Mouse (Mus musculus): Measurements from ENCODE around the gene Arf5. TPM values are rescaled to one million over a fixed set of nuclear protein-coding genes. Genes with fewer than 3 reads are reported as not detected.

The Arf5 gene
- polyA plus RNA-seq, 1 experiment from 2014 or later, result 342 TPM

DNA sequence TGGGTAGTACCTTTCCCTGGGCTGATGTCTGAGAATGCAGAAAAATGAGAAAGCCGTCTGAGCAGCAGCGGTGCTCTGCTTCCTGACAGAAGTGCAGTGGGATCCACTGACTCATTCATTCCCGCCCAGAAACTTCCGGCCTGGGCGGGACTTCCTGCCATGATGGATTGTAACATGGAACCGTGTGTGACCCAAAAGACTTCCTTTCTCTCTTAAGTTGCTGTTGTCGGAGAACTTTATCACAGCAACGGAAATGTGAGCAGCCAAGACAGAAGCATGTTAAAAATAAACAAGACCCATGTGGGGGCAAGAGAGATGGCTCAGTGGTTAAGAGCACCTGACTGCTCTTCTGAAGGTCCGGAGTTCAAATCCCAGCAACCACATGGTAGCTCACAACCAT lies 13.3 kb upstream of the Arf5 start:
- no peak overlapping the region for H3K4me2 ChIP-seq (ENCODE audit: low read depth, low read length)
- no peaks in the 10 kb centered on the region for H3K4me1 ChIP-seq (replicated peaks; ENCODE audit: control insufficient read depth, insufficient read depth, low read length)
- H3K27me3 ChIP-seq (ENCODE audit: control insufficient read depth, insufficient read depth, low read depth, low read length), result no peaks in the 10 kb centered on the region
- H3K27ac ChIP-seq (ENCODE audit: low read length), result no peak overlapping the region
- 60% methylated on average over 9 of the region's 9 CpGs for WGBS
- no peak for ATAC-seq (ENCODE audit: low read depth)
- no peaks in the 10 kb centered on the region for H3K9me3 ChIP-seq (ENCODE audit: control insufficient read depth, low read length)
- no peak overlapping the region for H3K9ac ChIP-seq (ENCODE audit: low read length)
- H3K36me3 ChIP-seq (ENCODE audit: control insufficient read depth, insufficient read depth, low read length), result no peaks in the 10 kb centered on the region
- H3K4me3 ChIP-seq (ENCODE audit: low read length), result no peak overlapping the region

- no peak overlapping the region for H3K27ac ChIP-seq (ENCODE audit: low read length)
- no peak overlapping the region for H3K4me3 ChIP-seq (ENCODE audit: low read length)
- no peaks in the 10 kb centered on the region for H3K27me3 ChIP-seq (ENCODE audit: control insufficient read depth, insufficient read depth, low read depth, low read length)
- no peak overlapping the region for H3K4me2 ChIP-seq (ENCODE audit: low read depth, low read length)
- no peaks in the 10 kb centered on the region for H3K4me1 ChIP-seq (replicated peaks; ENCODE audit: control insufficient read depth, insufficient read depth, low read length)
- no peaks in the 10 kb centered on the region for H3K9me3 ChIP-seq (ENCODE audit: control insufficient read depth, low read length)
- H3K9ac ChIP-seq (ENCODE audit: low read length), result no peak overlapping the region
- 67% methylated on average over 2 of the region's 2 CpGs for WGBS
- no peak for ATAC-seq (ENCODE audit: low read depth)
- H3K36me3 ChIP-seq (ENCODE audit: control insufficient read depth, insufficient read depth, low read length), result peaks cover 8% of the 10 kb centered on the region
Measured at GRCm38 (mm10) chr6:28411236-28411635, 12.1 kb upstream of the Arf5 start.

DNA sequence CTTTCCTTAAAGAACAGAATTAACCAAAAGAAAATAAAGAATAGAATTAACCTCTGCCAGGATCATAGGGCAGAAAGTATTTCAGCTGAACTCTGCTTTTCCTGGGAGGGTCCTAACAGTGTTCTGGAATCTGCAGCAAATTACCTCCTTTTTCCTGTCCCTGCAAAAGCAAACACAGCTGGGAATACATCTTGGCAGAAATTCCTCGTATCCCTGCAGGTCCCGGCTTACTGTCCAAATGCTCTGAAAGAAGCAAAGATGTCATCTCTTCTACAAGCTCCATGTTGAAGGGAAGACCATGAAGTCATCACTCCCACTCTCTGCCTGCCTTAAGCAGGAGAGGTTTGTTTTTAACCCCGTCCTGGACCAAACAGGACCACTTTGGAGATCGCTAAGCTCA lies 6.4 kb upstream of the Arf5 start:
- Histone ChIP-seq H3K27ac (ENCODE audit: low read length) (no peak overlapping the region), H3K4me2 (ENCODE audit: low read depth, low read length) (no peak overlapping the region)
- ATAC-seq (ENCODE audit: low read depth), result no peak

DNA sequence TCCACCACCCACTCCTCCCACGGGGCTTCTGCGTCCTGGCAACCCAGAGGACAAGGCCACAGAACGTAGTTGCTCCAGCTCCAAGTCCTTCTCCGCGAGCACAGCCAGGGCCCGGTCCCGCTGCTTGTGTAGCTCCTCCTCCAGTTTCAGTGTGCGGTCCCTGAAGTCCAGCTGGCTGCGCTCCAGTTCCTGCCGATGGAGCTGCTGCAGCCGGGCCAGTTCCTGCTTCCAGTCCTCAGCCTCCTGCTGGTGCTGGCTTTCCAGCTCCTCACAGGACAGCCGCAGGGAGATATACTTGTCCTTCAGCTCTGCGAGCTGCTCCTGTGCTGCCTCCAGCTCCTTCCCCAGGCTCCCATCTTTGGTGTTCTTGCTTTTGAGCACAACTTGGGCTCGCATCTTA lies 4.9 kb upstream of the Arf5 start:
- Histone ChIP-seq H3K36me3 (ENCODE audit: control insufficient read depth, insufficient read depth, low read length) (peaks cover 19% of the 10 kb centered on the region), H3K27ac (ENCODE audit: low read length) (no peak overlapping the region), H3K4me1 (replicated peaks; ENCODE audit: control insufficient read depth, insufficient read depth, low read length) (peaks cover 20% of the 10 kb centered on the region), H3K9me3 (ENCODE audit: control insufficient read depth, low read length) (no peaks in the 10 kb centered on the region), H3K4me2 (ENCODE audit: low read depth, low read length) (no peak overlapping the region), H3K27me3 (ENCODE audit: control insufficient read depth, insufficient read depth, low read depth, low read length) (no peaks in the 10 kb centered on the region), H3K9ac (ENCODE audit: low read length) (no peak overlapping the region), H3K4me3 (ENCODE audit: low read length) (no peak overlapping the region)
- ATAC-seq (ENCODE audit: low read depth), result no peak
- WGBS, result 81% methylated on average over 14 of the region's 14 CpGs

More for the DNA sequence above, 6.4 kb upstream of the Arf5 start:
- no peak overlapping the region for H3K9ac ChIP-seq (ENCODE audit: low read length)
- H3K27me3 ChIP-seq (ENCODE audit: control insufficient read depth, insufficient read depth, low read depth, low read length), result no peaks in the 10 kb centered on the region
- H3K36me3 ChIP-seq (ENCODE audit: control insufficient read depth, insufficient read depth, low read length), result peaks cover 19% of the 10 kb centered on the region
- no peaks in the 10 kb centered on the region for H3K9me3 ChIP-seq (ENCODE audit: control insufficient read depth, low read length)
- H3K4me3 ChIP-seq (ENCODE audit: low read length), result no peak overlapping the region
- 69% methylated on average over 4 of the region's 4 CpGs for WGBS
- peaks cover 17% of the 10 kb centered on the region for H3K4me1 ChIP-seq (replicated peaks; ENCODE audit: control insufficient read depth, insufficient read depth, low read length)

- Histone ChIP-seq H3K27me3 (ENCODE audit: control insufficient read depth, insufficient read depth, low read depth, low read length) (no peaks in the 10 kb centered on the region), H3K4me2 (ENCODE audit: low read depth, low read length) (peak overlapping the region; percentile 93), H3K27ac (ENCODE audit: low read length) (no peak overlapping the region), H3K4me1 (replicated peaks; ENCODE audit: control insufficient read depth, insufficient read depth, low read length) (peaks cover 24% of the 10 kb centered on the region), H3K4me3 (ENCODE audit: low read length) (no peak overlapping the region), H3K9ac (ENCODE audit: low read length) (no peak overlapping the region), H3K9me3 (ENCODE audit: control insufficient read depth, low read length) (no peaks in the 10 kb centered on the region), H3K36me3 (ENCODE audit: control insufficient read depth, insufficient read depth, low read length) (peaks cover 19% of the 10 kb centered on the region)
- ATAC-seq (ENCODE audit: low read depth), result no peak
- 53% methylated on average over 2 of the region's 2 CpGs for WGBS
Measured at GRCm38 (mm10) chr6:28419673-28420072, 3.7 kb upstream of the Arf5 start.

- 69% methylated on average over 17 of the region's 17 CpGs for WGBS
- no peak for ATAC-seq (ENCODE audit: low read depth)
- Histone ChIP-seq H3K4me2 (ENCODE audit: low read depth, low read length) (peak overlapping the region; percentile 93), H3K36me3 (ENCODE audit: control insufficient read depth, insufficient read depth, low read length) (peaks cover 16% of the 10 kb centered on the region), H3K4me3 (ENCODE audit: low read length) (peak overlapping the region; percentile 86), H3K9ac (ENCODE audit: low read length) (peak overlapping the region; percentile 86), H3K27me3 (ENCODE audit: control insufficient read depth, insufficient read depth, low read depth, low read length) (no peaks in the 10 kb centered on the region), H3K27ac (ENCODE audit: low read length) (no peak overlapping the region), H3K4me1 (replicated peaks; ENCODE audit: control insufficient read depth, insufficient read depth, low read length) (peaks cover 30% of the 10 kb centered on the region), H3K9me3 (ENCODE audit: control insufficient read depth, low read length) (no peaks in the 10 kb centered on the region)
Measured at GRCm38 (mm10) chr6:28420361-28420760, 3.0 kb upstream of the Arf5 start.

DNA sequence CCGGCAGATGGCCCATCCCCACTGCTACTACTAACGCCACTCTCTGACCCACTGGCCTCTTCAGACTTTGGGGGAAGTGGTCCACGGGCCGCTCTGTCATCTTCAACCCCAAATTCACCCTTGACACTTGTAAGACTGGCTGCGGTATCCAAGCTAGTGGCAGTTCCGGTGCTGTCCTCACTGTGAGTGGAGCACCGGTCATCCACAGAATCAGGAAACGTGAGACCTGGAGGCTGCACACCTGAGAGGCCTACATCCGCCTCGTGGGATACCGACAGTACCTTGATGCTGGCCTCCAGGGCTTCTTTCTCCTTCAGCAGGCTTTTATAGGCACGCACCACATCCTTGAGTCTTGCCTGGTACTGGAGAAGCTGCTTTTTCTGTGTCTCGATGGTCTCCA lies 2.5 kb upstream of the Arf5 start:
- WGBS, result 14% methylated on average over 13 of the region's 13 CpGs

DNA sequence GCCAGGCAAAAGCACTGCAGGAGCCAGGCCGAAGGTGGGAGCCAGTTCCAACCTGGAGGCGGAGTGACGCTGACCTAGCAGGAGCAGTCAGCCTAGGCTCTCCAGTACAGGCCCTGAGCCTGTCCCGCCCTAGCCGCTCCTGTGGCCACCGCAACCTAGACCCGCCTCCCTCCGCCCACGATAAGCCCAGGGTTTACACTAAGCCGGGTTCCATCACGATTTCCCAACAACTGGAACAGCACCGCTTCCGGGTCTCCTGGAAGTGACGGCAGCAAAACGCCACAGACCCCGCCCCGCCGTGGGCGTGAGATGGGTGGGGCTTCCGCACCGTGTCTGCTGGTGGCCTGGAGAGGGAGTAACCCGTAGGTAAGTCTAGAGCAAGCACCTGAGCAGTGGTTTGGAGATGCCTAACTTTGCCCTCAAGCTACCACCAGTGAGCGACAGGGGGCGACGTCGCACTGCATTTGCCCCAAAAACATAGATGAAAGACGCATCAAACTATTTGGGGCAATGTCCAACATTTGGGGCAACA lies 1.8 kb upstream of the Arf5 start:
- Histone ChIP-seq H3K4me2 (ENCODE audit: low read depth, low read length) (peak overlapping the region; percentile 93), H3K4me3 (ENCODE audit: low read length) (peak overlapping the region; percentile 86), H3K9me3 (ENCODE audit: control insufficient read depth, low read length) (no peaks in the 10 kb centered on the region), H3K9ac (ENCODE audit: low read length) (peak overlapping the region; percentile 86), H3K27ac (ENCODE audit: low read length) (peak overlapping the region; percentile 72), H3K36me3 (ENCODE audit: control insufficient read depth, insufficient read depth, low read length) (peaks cover 16% of the 10 kb centered on the region), H3K4me1 (replicated peaks; ENCODE audit: control insufficient read depth, insufficient read depth, low read length) (peaks cover 30% of the 10 kb centered on the region), H3K27me3 (ENCODE audit: control insufficient read depth, insufficient read depth, low read depth, low read length) (no peaks in the 10 kb centered on the region)
- under 1% methylated on average over 27 of the region's 27 CpGs for WGBS
- peak; percentile 84 for ATAC-seq (ENCODE audit: low read depth)

More for the DNA sequence above, 2.5 kb upstream of the Arf5 start:
- peak overlapping the region; percentile 86 for H3K4me3 ChIP-seq (ENCODE audit: low read length)
- no peak for ATAC-seq (ENCODE audit: low read depth)
- H3K4me2 ChIP-seq (ENCODE audit: low read depth, low read length), result peak overlapping the region; percentile 93
- H3K9ac ChIP-seq (ENCODE audit: low read length), result peak overlapping the region; percentile 86
- H3K27ac ChIP-seq (ENCODE audit: low read length), result no peak overlapping the region; the same call in 1 of the 2 replicates
- H3K36me3 ChIP-seq (ENCODE audit: control insufficient read depth, insufficient read depth, low read length), result peaks cover 14% of the 10 kb centered on the region
- no peaks in the 10 kb centered on the region for H3K27me3 ChIP-seq (ENCODE audit: control insufficient read depth, insufficient read depth, low read depth, low read length)
- H3K9me3 ChIP-seq (ENCODE audit: control insufficient read depth, low read length), result no peaks in the 10 kb centered on the region
- peaks cover 30% of the 10 kb centered on the region for H3K4me1 ChIP-seq (replicated peaks; ENCODE audit: control insufficient read depth, insufficient read depth, low read length)

DNA sequence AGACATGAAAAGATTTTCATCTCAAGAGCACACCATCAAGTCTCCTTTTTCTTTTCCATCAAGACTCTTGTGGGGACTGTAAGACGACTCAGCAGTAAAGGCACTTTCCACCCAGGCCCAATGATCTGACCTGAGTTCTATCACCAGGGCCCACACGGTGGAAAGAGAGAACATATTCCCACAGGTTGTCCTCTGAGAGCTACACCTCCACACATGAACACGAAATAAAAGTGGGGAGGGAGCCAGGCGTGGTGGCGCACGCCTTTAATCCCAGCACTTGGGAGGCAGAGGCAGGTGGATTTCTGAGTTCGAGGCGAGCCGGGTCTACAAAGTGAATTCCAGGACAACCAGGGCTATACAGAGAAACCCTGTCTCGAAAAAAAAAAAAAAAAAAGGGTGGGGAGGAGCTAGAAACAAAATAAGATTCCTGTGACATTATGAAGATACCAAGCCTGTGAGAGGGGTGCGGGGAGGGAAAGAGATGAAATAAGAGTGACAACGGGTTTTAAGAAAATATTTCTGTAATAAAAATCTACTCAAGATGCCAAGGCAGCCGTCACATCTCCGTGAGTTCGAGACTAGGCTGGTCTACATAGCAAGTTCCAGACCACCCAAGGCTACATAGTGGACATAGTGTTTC lies 589 bp upstream of the Arf5 start:
- Histone ChIP-seq H3K4me1 (replicated peaks; ENCODE audit: control insufficient read depth, insufficient read depth, low read length) (peaks cover 30% of the 10 kb centered on the region), H3K27me3 (ENCODE audit: control insufficient read depth, insufficient read depth, low read depth, low read length) (no peaks in the 10 kb centered on the region), H3K27ac (ENCODE audit: low read length) (peak overlapping the region; percentile 33; the same call in 1 of the 2 replicates), H3K4me2 (ENCODE audit: low read depth, low read length) (peak overlapping the region; percentile 42), H3K4me3 (ENCODE audit: low read length) (peak overlapping the region; percentile 89), H3K9me3 (ENCODE audit: control insufficient read depth, low read length) (no peaks in the 10 kb centered on the region), H3K9ac (ENCODE audit: low read length) (peak overlapping the region; percentile 1; the same call in 1 of the 2 replicates), H3K36me3 (ENCODE audit: control insufficient read depth, insufficient read depth, low read length) (peaks cover 16% of the 10 kb centered on the region)
- WGBS, result 65% methylated on average over 15 of the region's 15 CpGs
- no peak for ATAC-seq (ENCODE audit: low read depth)

All from lung, embryonic 16.5 days (tissue).